Mouse (Mus musculus): ENCODE results near the gene Ap2a1. TPM values are rescaled to one million over a fixed set of nuclear protein-coding genes. Genes with fewer than 3 reads are reported as not detected.

The Ap2a1 gene
- total RNA-seq (2023) = 88.4 TPM

DNA sequence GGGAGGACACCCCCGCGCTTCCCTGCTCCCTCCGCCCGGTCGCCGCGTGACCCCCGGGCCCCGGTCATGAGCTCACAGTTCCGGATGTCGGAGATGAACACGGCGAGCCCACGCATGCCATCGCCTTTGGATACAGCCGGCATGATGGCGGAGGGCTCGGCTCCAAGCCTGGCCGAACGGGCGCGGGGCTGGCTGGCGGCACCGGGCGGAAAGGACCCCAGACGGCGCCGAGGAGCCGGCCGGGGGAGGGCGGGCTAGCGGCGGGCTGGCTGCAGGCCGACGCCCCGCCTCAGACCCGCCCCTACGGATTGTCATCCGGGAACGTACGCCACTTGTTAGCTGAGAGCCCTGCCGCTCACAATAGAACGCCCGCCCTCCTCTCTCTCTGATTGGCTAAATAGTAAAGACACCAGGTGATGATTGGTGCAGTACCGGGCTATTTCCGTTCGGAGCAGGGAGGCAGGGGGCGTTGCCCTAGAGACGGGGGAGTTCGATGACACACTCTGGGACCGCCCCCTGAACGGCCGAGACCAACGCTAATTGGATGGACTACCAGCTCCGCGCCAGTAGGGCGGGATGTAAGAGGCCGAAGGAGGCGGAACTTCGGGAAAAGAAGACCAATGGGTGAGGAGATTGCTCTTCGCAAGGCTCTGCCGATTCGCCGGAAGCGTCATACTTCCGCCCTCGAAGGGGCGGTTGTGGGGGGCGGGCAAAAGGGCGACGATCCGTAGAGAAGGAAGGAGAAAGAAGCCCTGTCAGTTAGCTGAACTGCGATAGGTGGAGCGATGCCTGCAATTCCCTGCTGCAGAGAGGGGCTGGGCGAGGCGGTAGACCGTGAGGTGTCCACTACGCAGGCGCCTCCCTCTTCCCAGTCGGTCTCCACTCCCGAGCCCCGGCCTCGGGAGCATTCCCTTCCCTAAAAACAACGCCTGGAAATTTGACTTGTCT lies at the start of gene Ap2a1:
TSS of gene Ap2a1 (minus strand) at position 293 of the 948 bp plus-strand sequence.

DNA sequence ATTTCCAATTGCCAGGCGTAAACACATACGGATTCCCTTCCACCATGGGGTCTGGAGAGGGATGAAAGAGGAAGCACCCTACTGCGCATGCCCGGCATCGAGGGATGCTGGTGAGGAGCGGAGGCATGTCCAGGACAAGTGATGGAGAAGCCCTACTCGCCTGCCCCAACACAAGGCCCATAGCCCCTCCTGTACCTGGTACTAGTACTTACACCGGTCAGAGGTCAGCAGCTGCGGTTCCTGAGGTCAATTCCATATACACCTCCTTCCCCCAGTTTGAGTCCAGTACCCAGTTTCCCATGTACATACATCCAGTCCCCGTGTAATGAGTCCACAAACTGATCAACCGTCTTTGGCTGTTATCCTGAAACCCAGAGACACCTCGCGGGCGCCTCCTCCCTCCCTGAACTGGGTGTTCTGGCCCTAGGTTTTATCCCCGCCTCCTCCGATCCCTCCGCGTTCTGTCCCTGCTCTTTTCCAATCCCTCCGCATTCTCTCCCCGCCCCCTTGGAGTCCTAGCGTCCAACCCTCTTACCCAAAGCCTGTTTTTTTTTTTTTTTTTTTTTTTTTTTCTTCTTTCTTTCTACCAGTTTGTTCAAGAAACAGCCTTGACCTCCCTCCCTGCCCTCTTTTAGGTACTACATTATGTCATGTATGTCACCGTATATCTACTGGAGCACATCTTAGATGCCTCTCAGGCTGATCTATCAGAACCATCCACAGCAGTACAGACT lies 45.3 kb upstream of the Ap2a1 start, which contains the start of gene Cpt1c:
TSS of gene Cpt1c (minus strand) at position 469 of the 734 bp plus-strand sequence.

DNA sequence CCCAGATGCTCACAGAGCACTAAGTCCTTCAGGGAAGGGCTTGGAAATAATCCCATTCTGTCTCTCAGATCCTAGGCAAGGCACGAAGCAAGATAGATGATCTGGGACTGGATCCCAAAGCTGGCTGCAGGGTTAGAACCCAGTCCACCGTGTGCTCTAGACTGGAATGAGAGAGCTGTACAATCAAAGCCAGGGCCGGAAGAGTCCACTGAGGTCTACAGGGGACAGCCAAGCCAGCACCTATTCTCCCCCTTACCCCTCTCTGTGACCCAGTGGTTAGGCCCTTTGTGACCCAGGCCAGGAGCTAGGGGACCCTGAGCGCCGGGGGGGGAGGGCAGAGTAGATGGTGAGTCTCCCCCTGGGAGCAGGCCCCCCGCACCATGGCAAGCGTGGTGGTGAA lies 13.6 kb upstream of the Ap2a1 start, which contains the start of gene Tsks:
TSS of gene Tsks (plus strand) at position 301 of the 400 bp plus-strand sequence.

DNA sequence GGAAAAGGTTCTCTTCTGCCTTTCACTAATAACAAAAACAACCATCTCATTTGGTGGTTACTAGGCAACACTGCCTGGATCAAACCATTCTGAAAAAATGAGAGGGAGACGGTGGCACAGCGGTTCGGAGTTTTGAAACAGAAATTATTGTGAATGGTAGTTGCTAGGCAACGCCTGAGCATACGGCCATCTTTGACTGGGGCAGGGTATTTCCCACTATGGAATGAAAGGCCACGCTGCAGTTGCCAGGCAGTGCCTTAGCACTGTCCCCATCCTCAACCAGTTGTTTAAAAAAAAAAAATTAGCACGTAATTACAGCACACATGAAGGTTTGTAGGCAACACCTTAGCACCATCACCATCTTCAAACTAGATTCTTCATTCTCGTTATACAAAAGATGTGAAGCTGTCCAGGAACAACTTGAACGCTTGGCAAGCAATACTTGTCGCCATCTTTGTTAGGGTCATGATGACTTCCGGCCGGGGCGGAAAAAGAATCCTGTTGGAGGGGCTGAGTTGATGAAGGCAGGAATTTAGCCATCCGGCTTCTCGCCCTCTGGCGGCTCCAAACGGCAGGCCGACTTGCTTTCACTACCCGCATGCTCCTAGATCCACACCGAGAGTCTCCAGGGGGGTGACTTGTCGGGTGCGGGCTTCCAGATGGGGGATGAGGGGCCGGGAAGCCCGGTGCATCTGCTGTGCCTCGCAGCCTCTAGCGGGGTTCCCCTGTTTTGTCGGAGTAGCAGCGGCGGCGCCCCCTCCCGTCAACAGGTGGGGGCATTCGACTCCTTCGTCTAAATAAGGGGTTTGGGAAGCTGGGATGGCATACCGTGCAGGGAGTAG lies 33.5 kb downstream of the Ap2a1 start, which contains the start of gene Fuz:
TSS of gene Fuz (plus strand) at position 487 of the 842 bp plus-strand sequence.

DNA sequence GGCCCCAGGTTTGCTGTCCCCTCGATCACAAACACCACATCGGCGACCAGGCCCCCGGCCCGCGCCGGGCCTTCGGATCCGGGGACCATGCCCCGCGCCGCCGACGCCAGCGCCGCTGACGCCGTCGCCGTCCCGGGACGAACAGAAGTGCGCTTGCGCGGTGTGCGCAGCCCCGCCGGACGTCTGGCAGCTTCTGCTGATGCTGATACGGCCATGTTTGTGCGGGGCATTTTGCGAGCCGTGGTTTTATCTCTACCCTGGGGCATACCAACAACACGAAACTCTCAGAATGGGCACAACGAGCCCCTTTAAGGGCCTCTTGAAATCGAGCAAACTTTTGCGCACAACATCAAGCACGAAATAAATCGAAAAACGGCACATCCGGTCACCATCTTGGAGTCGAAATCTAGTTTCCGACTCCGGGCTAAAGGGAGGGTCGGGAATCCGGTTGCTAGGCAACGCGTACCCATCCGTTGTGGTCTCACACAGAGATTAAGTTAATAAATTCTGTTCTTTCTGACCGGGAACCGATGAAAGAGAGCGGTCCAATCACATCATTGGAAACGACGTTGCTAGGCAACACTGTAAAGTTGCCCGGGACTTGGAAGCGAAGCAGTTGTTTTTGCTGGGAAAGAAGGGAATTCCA lies 36.9 kb downstream of the Ap2a1 start, which contains the start of gene Med25:
TSS of gene Med25 (minus strand) at position 437 of the 646 bp plus-strand sequence.

DNA sequence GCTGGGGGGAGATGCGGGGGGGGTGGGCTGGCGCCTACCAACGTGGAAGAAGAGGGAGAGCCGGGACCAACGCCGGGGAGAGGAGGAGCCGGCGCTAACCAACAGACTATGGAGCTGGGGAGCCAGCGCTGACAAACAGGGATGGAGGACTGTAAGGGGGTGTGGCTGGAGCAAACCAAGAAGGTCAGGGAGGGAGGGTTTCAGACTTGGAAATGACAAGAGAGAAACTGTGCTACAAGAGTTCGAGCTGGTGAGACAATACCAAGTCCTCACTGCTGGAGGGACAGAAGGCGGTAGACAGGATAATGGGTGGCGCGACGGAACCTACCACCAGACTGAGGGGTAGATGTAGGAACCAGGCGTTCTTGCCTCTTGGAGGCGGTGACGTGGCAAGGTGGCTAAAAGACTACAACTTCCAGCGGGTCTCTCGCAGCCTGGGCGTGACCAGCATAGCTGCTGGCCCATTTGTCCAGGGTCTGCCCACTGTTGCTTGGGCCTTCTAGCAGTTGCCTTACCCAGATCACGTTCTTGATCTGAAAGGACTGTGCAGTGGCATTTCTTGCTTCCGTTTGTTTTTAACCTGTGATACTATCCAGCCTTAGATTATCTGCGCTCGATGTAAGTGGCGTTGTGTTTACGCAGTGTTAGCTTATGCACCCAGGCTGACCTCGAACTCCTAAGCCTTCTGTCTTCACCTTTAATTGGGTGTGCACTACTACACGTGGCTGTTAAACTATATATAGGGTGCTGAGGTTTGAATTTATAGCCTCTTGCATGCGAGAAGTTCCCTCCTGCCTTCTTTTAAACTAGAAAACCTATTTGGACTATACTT lies 59.4 kb downstream of the Ap2a1 start, which contains the start of gene Ptov1:
TSS of gene Ptov1 (minus strand) at position 92 of the 832 bp plus-strand sequence.

DNA sequence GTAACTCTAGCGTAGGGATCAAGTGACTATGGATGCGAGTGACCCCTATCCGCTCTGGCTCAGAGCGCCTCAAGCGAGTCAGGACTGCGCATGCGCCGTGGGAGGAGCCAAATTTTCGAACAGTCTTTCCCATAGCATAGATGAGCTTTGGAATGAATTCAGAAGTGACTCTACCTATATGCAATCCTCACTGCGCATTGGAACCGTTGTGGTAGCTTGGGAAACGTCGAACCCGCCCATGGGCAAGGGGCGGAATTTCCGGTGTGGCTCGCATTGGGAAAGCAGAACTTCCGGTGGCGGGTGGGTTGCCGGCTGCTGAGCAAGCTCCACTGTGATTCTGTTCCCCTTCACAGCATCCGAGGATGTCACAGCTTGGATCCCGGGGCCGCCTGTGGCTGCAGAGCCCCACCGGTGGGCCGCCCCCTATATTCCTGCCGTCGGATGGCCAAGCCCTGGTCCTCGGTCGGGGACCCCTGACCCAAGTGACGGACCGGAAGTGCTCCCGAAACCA lies 72.2 kb downstream of the Ap2a1 start, which contains the start of gene Pnkp:
TSS of gene Pnkp (plus strand) at position 98 of the 511 bp plus-strand sequence.

Other genes starting within 250 kb of the Ap2a1 start
- gene Izumo2, start 220.8 kb downstream of the Ap2a1 start, total RNA-seq (2023) = not detected
- 74.9 TPM for gene Vrk3, start 181.1 kb downstream of the Ap2a1 start, total RNA-seq (2023)
- gene Zfp473, start 178.4 kb downstream of the Ap2a1 start, total RNA-seq (2023) = 1.3 TPM
- gene Nup62, start 113.4 kb downstream of the Ap2a1 start, total RNA-seq (2023) = 45.1 TPM
- 14.0 TPM for gene Il4i1, start 113.1 kb downstream of the Ap2a1 start, total RNA-seq (2023)
- gene Atf5, start 112.8 kb downstream of the Ap2a1 start, total RNA-seq (2023) = 4.8 TPM
- 47.0 TPM for gene Akt1s1, start 80.5 kb downstream of the Ap2a1 start, total RNA-seq (2023)
- 80.3 TPM for gene Tbc1d17, start 80.4 kb downstream of the Ap2a1 start, total RNA-seq (2023)
- gene Pnkp, start 72.4 kb downstream of the Ap2a1 start, total RNA-seq (2023) = 46.8 TPM
- gene Ptov1, start 59.7 kb downstream of the Ap2a1 start, total RNA-seq (2023) = 26.6 TPM
- gene Med25, start 36.8 kb downstream of the Ap2a1 start, total RNA-seq (2023) = 62.0 TPM
- gene Fuz, start 33.4 kb downstream of the Ap2a1 start, total RNA-seq (2023) = 23.6 TPM
- gene Tsks, start 13.7 kb upstream of the Ap2a1 start, total RNA-seq (2023) = not detected
- gene Cpt1c, start 45.4 kb upstream of the Ap2a1 start, total RNA-seq (2023) = not detected
- gene Prmt1, start 57.1 kb upstream of the Ap2a1 start, total RNA-seq (2023) = 147 TPM
- 127 TPM for gene Irf3, start 68.2 kb upstream of the Ap2a1 start, total RNA-seq (2023)
- gene Bcl2l12, start 69.2 kb upstream of the Ap2a1 start, total RNA-seq (2023) = 20.4 TPM
- gene Scaf1, start 86.9 kb upstream of the Ap2a1 start, total RNA-seq (2023) = 77.3 TPM
- gene Rras, start 88.5 kb upstream of the Ap2a1 start, total RNA-seq (2023) = 11.4 TPM
- gene Prr12, start 123.4 kb upstream of the Ap2a1 start, total RNA-seq (2023) = 65.4 TPM
- gene Nosip, start 132.9 kb upstream of the Ap2a1 start, total RNA-seq (2023) = 59.3 TPM
- gene Prrg2, start 133.2 kb upstream of the Ap2a1 start, total RNA-seq (2023) = 1.7 TPM
- gene Rcn3, start 162.7 kb upstream of the Ap2a1 start, total RNA-seq (2023) = 28.4 TPM
- gene Fcgrt, start 174.4 kb upstream of the Ap2a1 start, total RNA-seq (2023) = 49.4 TPM
- 3,136 TPM for gene Rps11, start 194.9 kb upstream of the Ap2a1 start, total RNA-seq (2023)
- 5,943 TPM for gene Rpl13a, start 199.3 kb upstream of the Ap2a1 start, total RNA-seq (2023)
- gene Gm45713, start 206.7 kb upstream of the Ap2a1 start, total RNA-seq (2023) = 1.6 TPM
- gene Flt3l, start 206.9 kb upstream of the Ap2a1 start, total RNA-seq (2023) = 167 TPM
- gene Pih1d1, start 224.8 kb upstream of the Ap2a1 start, total RNA-seq (2023) = 32.4 TPM
- gene Aldh16a1, start 225.1 kb upstream of the Ap2a1 start, total RNA-seq (2023) = 60.3 TPM
- gene Slc17a7, start 234.5 kb upstream of the Ap2a1 start, total RNA-seq (2023) = not detected